ENCODE assay signal across 10 mouse cellular contexts in genomic region chr2:102866594-102866993, GRCm38 (mm10). TPM values are rescaled to one million over a fixed set of nuclear protein-coding genes. Genes with fewer than 3 reads are reported as not detected.
A peak's percentile ranks its signal among the peaks of the same experiment; 100 is the strongest.
DNase-seq lines count a peak whose midpoint lies in the region; ATAC-seq and TF ChIP-seq lines count a peak whose summit lies in the region.
"Had no signal": no experiment of that assay in that cellular context is flagged by ENCODE, and none has a peak within 500 bp of the region (broad histone marks: within the 10 kb centered on the region; RNA-seq: fewer than 3 reads in every experiment).

No protein-coding gene starts in this region.

- H3K36me3 ChIP-seq in heart, embryonic 12.5 days = peaks cover 9% of the 10 kb centered on the region; the same call in 1 of the 2 replicates
- H3K36me3 ChIP-seq in spleen, adult 2 months (ENCODE audit: control insufficient read depth, insufficient read depth, low read length) = peaks cover 2% of the 10 kb centered on the region
- no peaks in the 10 kb centered on the region for H3K36me3 ChIP-seq in intestine, embryonic 16.5 days (ENCODE audit: control insufficient read depth, insufficient read depth, low read length)
- H3K36me3 ChIP-seq in stomach, postnatal 0 days (ENCODE audit: control insufficient read depth, insufficient read depth, low read length) = no peaks in the 10 kb centered on the region
- H3K36me3 ChIP-seq: limb, embryonic 10.5 days had no signal

- H3K4me2 ChIP-seq in heart, embryonic 12.5 days = no peak overlapping the region
- no peak overlapping the region for H3K4me2 ChIP-seq in intestine, embryonic 16.5 days (ENCODE audit: low read depth, low read length)
- no peak overlapping the region for H3K4me2 ChIP-seq in stomach, postnatal 0 days (replicated peaks; ENCODE audit: low read depth)
- H3K4me2 ChIP-seq: forebrain, embryonic 13.5 days had no signal

- WGBS in heart, embryonic 12.5 days = 5% methylated on average over 1 of the region's 1 CpGs
- 28% methylated on average over 1 of the region's 1 CpGs for WGBS in spleen, adult 2 months
- WGBS in intestine, embryonic 16.5 days = 8% methylated on average over 1 of the region's 1 CpGs
- 11% methylated on average over 1 of the region's 1 CpGs for WGBS in stomach, postnatal 0 days

- DNase-seq in heart, postnatal 36 days = no peak
- DNase-seq in spleen, adult 2 months (ENCODE audit: low read depth in 1 of 2, low spot score in 2 of 2) = no peak
- DNase-seq in spleen, postnatal 36 days (ENCODE audit: low spot score in 2 of 2) = no peak
- DNase-seq in stomach, postnatal 0 days (ENCODE audit: low spot score) = peak; percentile 59
- no peak for DNase-seq in cerebellum, postnatal 36 days
- DNase-seq in kidney, adult 9 months = no peak

- peak overlapping the region; percentile 65 for H3K27ac ChIP-seq in heart, embryonic 12.5 days (ENCODE audit: poor library complexity, severe bottlenecking)
- peak overlapping the region; percentile 66 for H3K27ac ChIP-seq in spleen, adult 2 months (ENCODE audit: insufficient read depth, low read length)
- H3K27ac ChIP-seq in intestine, embryonic 16.5 days (ENCODE audit: low read length) = peak overlapping the region; percentile 35; the same call in 1 of the 2 replicates
- no peak overlapping the region for H3K27ac ChIP-seq in stomach, postnatal 0 days (replicated peaks)
- H3K27ac ChIP-seq: forebrain, embryonic 13.5 days; limb, embryonic 10.5 days had no signal

- TF ChIP-seq POLR2A in spleen, adult 2 months (IDR thresholded peaks at IDR 0.05; ENCODE audit: low read depth, low read length) = no peak

- peak; percentile 79 for ATAC-seq in heart, embryonic 12.5 days (ENCODE audit: insufficient number of reproducible peaks, low FRiP score)
- peak; percentile 43 for ATAC-seq in intestine, embryonic 16.5 days
- peak; percentile 76; the same call in 1 of the 2 replicates for ATAC-seq in stomach, postnatal 0 days (ENCODE audit: low FRiP score, low TSS enrichment)
- ATAC-seq: forebrain, embryonic 13.5 days had no signal

- no peak for TF ChIP-seq CTCF in spleen, adult 2 months (IDR thresholded peaks at IDR 0.05; ENCODE audit: extremely low read depth, insufficient read depth, insufficient read length, insufficient replicate concordance)
- TF ChIP-seq CTCF in stomach, postnatal 0 days (IDR thresholded peaks at IDR 0.05; ENCODE audit: low read depth) = no peak

- TF ChIP-seq EP300 in stomach, postnatal 0 days (optimal IDR thresholded peaks at IDR 0.05) = no peak

- H3K27me3 ChIP-seq in heart, embryonic 12.5 days (replicated peaks) = no peaks in the 10 kb centered on the region
- no peaks in the 10 kb centered on the region for H3K27me3 ChIP-seq in spleen, adult 2 months (ENCODE audit: control insufficient read depth, insufficient read depth, low read length)
- no peaks in the 10 kb centered on the region for H3K27me3 ChIP-seq in intestine, embryonic 16.5 days (replicated peaks; ENCODE audit: control insufficient read depth, insufficient read depth, low read length)
- H3K27me3 ChIP-seq in stomach, postnatal 0 days (ENCODE audit: control insufficient read depth, insufficient read depth, low read length) = no peaks in the 10 kb centered on the region
- H3K27me3 ChIP-seq: forebrain, embryonic 13.5 days had no signal

- H3K9ac ChIP-seq in heart, embryonic 12.5 days = no peak overlapping the region
- H3K9ac ChIP-seq in intestine, embryonic 16.5 days (ENCODE audit: low read depth, low read length) = no peak overlapping the region
- H3K9ac ChIP-seq in stomach, postnatal 0 days (ENCODE audit: low read length) = no peak overlapping the region
- H3K9ac ChIP-seq: forebrain, embryonic 13.5 days had no signal

- no peaks in the 10 kb centered on the region for H3K9me3 ChIP-seq in heart, embryonic 12.5 days (replicated peaks)
- no peaks in the 10 kb centered on the region for H3K9me3 ChIP-seq in intestine, embryonic 16.5 days (ENCODE audit: control insufficient read depth, low read length)
- H3K9me3 ChIP-seq in stomach, postnatal 0 days (ENCODE audit: control insufficient read depth, low read length) = no peaks in the 10 kb centered on the region
- H3K9me3 ChIP-seq: forebrain, embryonic 13.5 days; limb, embryonic 10.5 days had no signal

- intact Hi-C loops in heart, postnatal 36 days (cut with DNase I) = no loop called here

- H3K4me1 ChIP-seq in heart, embryonic 12.5 days (replicated peaks) = peaks cover 36% of the 10 kb centered on the region
- peaks cover 26% of the 10 kb centered on the region for H3K4me1 ChIP-seq in spleen, adult 2 months (ENCODE audit: control insufficient read depth, insufficient read depth, insufficient read length)
- 0 out of 2 replicates have a peak, but pooled peaks cover 4% of the 10 kb centered on the region for H3K4me1 ChIP-seq in intestine, embryonic 16.5 days (ENCODE audit: control insufficient read depth, insufficient read depth, low read length)
- H3K4me1 ChIP-seq in stomach, postnatal 0 days (replicated peaks; ENCODE audit: control insufficient read depth, insufficient read depth) = 0 out of 2 replicates have a peak, but pooled peaks cover 3% of the 10 kb centered on the region
- H3K4me1 ChIP-seq: limb, embryonic 10.5 days had no signal

- no peak overlapping the region for H3K4me3 ChIP-seq in heart, embryonic 12.5 days
- no peak overlapping the region for H3K4me3 ChIP-seq in spleen, adult 2 months (ENCODE audit: extremely low read depth, insufficient read depth, insufficient read length)
- no peak overlapping the region for H3K4me3 ChIP-seq in intestine, embryonic 16.5 days (ENCODE audit: low read length)
- no peak overlapping the region for H3K4me3 ChIP-seq in stomach, postnatal 0 days (ENCODE audit: low read depth, low read length)
- H3K4me3 ChIP-seq: forebrain, embryonic 13.5 days; limb, embryonic 10.5 days had no signal

RNA-seq across cellular contexts. Expression of gene Cd44, which starts 34.9 kb away (rescaled TPM):
- 29.9 and 30.2 TPM in 2 replicates for polyA plus RNA-seq in heart, embryonic 12.5 days (2016; fragmentation: Nextera tagmentation; extraction: Ambion mirVana)
- total RNA-seq in heart, postnatal 36 days (2021) = 10 to 100 TPM; 10.2 to 11.3 TPM
- 35.3 TPM in 2 replicates for polyA plus RNA-seq in spleen, adult 2 months (2012; rRNA removed)
- polyA plus RNA-seq in intestine, embryonic 16.5 days (2015; fragmentation: Nextera tagmentation; extraction: Ambion mirVana) = 11.8 and 12.5 TPM in 2 replicates
- 27.5 and 27.7 TPM in 2 replicates for polyA plus RNA-seq in stomach, postnatal 0 days (2015; fragmentation: Nextera tagmentation; extraction: Ambion mirVana)
